Mouse (Mus musculus) MEL (cell line): ENCODE measurements at regions not wholly inside any gene's neighbourhood (a gene's known extent, or its start where the extent isn't known, plus 50 kb on each side); places are given as distances from the start of the nearest gene placed in this dataset.

Experiments
- GATA1 ChIP-seq: IDR thresholded peaks from 2 replicates; pipeline ENCODE4 v1.6.1; 2011; ENCODE audit warnings: low read depth, low read length, improper control_type of control experiment
- POLR2A ChIP-seq, 2 experiments: IDR thresholded peaks; 2 replicates each; pipeline ENCODE4 v1.6.1; 2011 to 2012; ENCODE audit warnings: low read length in 2 of 2, mild to moderate bottlenecking in 2 of 2, control low read depth in 1 of 2, improper control_type of control experiment in 1 of 2, low read depth in 1 of 2, moderate library complexity in 1 of 2; ENCODE audit not compliant: control insufficient read depth in 1 of 2, insufficient read depth in 1 of 2, poor library complexity in 1 of 2

DNA sequence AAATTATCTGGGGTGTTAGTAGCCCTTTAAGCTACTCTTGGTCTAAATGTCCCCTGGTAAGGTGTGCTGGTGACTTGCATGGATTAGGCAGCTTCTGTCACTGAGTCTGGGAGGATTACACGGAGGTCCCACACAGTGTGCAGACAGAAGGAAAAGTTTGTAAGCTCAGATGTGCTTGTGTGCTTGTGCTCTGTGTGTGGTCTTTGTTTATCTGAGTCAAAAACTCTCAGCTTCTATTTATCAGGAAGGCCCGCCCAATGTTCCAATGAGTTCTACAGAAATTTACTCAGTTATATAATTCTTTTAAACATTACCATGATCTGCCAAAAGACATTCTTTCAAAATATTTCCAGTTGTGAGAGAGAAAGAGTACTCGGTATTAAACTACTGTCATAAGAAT is 60.4 kb upstream of the Wdr72 start:
- TF ChIP-seq POLR2A (IDR thresholded peaks at IDR 0.05; ENCODE audit: control insufficient read depth in 1 of 2, insufficient read depth in 1 of 2, low read depth in 1 of 2, low read length in 2 of 2, poor library complexity in 1 of 2) (no peak), GATA1 (no peak)
